Mouse (Mus musculus) brain, embryonic 18.5 days (tissue): Measurements from ENCODE around the gene Kdm6b.
A peak's percentile ranks its signal among the peaks of the same experiment; 100 is the strongest.

Experiments
- DNase-seq: peaks from one replicate; pipeline ENCODE4 v3.0.0-alpha.2; 2012; ENCODE audit warnings: low read depth, low spot score

The Kdm6b gene

GRCm38 (mm10) chr11:69419443-69419812 lies 6.0 kb upstream of the Kdm6b start:
- DNase-seq, result no peak

DNA sequence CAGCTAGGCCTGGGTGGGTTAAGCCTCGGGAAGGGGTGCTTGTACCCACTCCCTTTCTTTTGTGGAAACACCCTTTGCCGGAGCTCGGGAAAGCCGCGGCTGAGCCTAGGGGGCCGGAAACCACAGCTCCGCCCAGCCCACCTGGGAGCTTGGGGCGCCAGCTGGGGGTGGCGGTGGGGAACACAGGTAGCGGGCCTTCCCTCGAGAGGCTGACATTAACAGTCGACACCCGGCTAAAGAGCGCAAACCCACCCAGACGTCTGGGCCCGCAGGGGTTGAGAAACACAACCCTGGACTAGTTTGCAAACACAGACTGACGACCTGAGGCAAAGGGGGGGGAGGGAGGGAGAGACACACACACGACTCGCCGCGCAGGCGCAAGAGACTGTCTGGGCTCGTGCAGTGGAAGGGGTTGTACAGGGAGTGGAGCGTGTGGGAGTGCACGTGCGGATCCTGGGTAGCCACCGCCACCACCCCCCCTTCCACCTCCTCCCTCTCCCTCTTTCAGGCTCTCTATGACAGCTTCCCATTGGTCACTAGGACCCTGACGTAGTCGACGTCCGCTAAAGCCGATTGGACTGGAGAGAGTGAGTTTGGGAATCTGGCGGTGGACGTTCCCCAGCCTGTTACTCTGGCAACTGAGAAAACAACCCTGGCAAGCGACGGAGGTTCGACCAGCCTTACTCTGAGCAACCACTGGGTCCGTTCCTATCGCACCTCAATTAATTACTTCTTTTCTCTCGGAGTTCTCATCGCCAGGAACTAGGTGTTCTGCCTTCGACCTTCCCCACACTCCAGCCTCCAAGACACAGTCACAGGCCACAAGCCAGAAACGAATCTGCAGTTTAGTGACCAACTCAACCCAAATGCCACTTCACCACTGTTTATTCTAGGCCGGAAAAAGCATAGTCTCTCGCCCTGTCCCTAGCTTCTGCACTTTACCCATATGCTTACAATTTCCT lies 5.3 kb upstream of the Kdm6b start:
- DNase-seq, result peak; percentile 97

- DNase-seq, result peak; percentile 87
Observed at GRCm38 (mm10) chr11:69417449-69418384, 4.2 kb upstream of the Kdm6b start.

- no peak for DNase-seq
Observed at GRCm38 (mm10) chr11:69416921-69417448, 3.5 kb upstream of the Kdm6b start.

GRCm38 (mm10) chr11:69416509-69416908 lies 3.0 kb upstream of the Kdm6b start:
- DNase-seq, result no peak

DNA sequence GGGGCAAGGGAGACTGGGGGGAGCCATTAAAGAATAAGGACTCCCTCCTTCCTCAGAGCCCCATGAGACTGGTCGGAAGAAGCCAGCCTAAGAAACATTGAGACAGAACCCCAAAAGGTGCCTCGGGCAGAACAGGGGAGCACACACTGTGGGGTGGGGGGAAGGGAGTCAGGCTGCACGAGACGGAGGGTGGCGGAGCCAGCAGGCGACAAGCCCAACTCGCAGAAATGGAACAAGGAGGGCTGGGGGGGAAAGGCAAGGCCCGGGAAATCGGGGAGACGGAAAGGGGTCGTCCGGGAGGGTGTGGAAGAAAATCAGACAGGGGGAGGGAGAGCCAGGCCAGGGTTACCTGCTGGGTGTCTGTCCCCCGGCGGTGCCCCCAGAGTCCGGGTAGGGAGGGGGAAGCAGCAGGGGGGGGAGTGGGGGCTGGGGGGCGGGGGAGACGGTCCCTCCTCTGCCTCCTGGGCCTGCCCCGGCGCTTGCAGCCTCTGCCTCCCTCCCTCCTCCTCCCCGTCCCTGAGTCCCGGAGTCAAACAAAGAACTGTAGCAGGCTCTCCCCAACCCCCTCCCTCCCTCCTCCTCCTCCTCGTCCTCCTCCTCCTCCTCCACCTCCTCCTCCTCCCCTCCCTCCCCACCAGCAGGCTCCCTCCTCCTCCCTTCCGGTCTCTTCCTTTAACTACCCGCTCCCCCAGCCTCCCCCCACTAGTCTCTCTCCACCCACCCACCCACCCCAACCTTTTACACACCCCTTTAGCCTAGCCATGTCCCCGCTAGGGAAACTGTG lies 2.4 kb upstream of the Kdm6b start:
- DNase-seq, result no peak

- no peak for DNase-seq
Observed at GRCm38 (mm10) chr11:69415327-69415667, 1.8 kb upstream of the Kdm6b start.

- no peak for DNase-seq
Observed at GRCm38 (mm10) chr11:69414421-69415326, 1.2 kb upstream of the Kdm6b start.

DNA sequence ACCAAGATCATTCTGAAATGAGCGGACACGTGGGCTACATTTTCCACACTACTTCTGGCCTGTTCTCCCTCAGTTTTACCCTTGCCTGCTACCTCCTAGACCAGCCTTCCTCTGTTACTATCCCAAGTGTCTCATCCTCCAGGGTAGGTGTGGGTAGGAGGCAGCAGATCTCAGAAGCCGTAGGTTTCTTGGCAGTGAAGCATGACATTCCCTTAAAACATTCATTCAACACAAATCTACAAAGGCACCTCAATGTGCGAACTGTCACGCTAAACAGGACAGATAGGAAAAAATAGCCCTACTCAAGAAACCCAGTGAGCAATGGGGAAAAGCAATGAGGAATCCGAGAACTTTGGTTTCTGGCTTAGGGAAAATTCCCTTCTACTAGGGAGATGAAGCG lies 927 bp downstream of the Kdm6b start:
- DNase-seq, result no peak

GRCm38 (mm10) chr11:69411538-69412203 lies 1.8 kb downstream of the Kdm6b start:
- DNase-seq, result no peak

- DNase-seq, result peak; percentile 90
Observed at GRCm38 (mm10) chr11:69411073-69411535, 2.4 kb downstream of the Kdm6b start.

DNA sequence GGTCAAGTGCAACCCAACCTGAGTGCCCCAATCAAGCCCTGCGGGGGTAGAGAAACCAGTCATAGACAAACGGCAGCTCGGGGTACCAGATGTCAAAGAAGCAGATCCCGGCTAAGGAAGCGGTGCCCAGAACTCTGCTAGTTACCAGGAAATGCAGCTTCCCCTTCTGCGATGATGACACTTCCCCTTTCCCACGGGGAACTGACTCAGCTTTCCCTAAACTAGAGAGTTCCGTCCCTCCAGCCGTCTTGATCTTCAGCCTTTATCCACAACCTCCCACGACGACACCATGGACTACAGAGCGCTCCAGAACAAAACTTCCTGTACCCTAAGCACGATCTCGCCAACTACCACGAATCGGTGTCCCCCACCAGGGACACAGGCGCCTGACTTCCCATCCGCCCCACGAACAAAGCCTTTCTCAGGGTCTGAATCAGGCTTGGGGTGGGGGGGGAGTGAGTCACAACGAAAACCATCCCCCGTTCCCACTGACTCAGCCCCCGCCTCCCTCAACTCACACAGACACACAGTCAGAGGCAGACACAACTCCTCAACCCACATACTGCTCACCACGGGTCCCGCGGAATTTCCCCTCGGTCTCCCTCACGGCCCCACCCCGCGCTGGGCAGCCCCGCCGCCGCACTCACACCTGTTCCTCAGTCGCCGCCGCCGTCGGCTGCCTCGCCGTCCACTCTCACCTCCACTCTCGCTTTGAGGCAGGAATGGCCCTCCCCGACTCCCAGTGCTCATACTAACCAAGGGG lies 3.0 kb downstream of the Kdm6b start:
- DNase-seq, result no peak

GRCm38 (mm10) chr11:69410045-69410309 lies 3.5 kb downstream of the Kdm6b start:
- DNase-seq, result no peak

GRCm38 (mm10) chr11:69409378-69410044 lies 4.0 kb downstream of the Kdm6b start:
- DNase-seq, result no peak

- DNase-seq, result no peak
Observed at GRCm38 (mm10) chr11:69408541-69409377, 4.7 kb downstream of the Kdm6b start.

- DNase-seq, result no peak
Observed at GRCm38 (mm10) chr11:69407724-69408004, 5.8 kb downstream of the Kdm6b start.

DNA sequence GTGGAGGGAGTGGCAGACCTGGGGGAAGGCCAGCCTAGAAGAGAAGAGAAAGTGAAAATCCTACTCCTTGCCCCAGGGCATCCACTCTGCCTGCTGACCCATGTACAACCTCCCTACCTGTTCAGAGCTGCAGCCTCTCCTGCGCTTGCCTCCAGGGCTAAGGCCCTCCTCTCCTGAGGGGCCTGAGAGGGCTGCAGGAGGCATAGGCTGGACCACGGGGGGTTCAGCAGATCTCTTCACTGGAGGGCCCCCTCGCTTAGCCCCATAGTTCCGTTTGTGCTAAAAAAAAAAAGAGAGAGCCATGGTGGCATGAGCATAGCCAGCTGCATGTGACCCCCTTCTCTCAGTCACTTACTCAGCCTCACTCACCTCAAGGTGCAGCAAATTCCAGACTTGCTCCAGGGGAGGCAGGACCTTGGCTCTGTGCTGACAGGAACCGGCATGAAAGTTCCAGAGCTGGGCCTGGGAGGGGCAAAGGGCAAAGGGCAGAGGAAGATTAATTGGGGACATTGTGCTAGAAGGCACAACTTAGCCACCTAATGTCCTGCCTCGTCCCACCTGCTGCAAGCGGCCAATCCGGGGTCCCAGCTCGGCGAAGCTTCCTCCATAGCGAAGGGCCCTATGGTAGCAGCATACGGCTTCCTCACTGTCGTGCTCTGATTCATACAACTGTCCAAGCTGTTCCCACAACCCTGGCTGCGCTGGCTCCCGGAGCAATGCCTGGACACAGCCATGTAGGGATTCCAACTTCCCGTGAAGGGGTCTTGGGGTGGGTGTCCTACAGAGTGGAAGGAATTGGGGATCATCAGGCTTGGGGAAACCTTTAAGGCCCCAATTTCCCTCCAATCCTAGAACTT lies 6.4 kb downstream of the Kdm6b start:
- DNase-seq, result no peak
